Mouse (Mus musculus) MN1 (cell line): Measurements from ENCODE around the gene Wdr62.
"Not testable (repeated sequence)": the region's sequence is repeated elsewhere in the genome, so short reads cannot be mapped to it uniquely, and the experiment has no call there.

Source experiments
- DNase-seq: peaks from one replicate; pipeline ENCODE4 v3.0.0-alpha.2; 2016; ENCODE audit warnings: low spot score

The Wdr62 gene

DNA sequence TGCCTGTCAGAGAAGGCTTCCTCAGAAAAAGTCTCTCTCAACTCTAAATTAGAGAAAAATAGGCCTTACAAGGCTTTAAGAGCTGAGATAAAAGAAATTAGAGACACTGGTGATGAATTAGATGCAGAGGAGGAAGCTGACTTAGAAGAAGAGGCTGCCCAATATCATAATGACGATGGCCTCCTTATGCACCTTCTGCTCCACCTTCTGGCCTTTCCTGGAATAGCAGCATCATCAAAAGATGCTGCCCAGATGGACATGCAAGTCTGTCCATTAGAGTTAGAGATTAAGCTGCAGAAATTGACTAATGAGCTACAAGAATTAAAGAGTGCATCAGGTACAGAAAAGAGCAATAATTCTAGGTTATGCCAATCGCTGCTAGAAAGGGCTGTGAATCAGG, 74.8 kb downstream of the Wdr62 start:
- DNase-seq: peak; percentile 73

DNA sequence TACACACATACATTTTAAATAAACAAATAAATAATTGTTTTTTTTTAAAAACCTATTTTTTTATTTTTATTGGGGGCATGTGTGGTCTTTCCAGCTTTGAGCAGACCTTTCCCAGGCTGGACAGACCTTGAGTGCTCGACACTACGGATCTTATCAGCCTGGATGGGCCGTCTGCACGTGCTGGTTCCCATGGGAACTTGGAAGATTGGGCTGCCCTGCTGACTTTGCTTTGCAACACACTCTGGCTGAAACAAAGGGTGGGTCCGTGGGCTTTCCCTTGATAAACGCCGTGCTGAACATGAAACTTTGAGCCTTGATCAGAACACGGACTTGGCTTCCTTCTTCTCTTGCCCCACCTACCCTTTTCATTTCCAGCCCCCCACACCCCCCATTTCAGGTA, 75.8 kb downstream of the Wdr62 start:
- DNase-seq: peak; percentile 59

DNA sequence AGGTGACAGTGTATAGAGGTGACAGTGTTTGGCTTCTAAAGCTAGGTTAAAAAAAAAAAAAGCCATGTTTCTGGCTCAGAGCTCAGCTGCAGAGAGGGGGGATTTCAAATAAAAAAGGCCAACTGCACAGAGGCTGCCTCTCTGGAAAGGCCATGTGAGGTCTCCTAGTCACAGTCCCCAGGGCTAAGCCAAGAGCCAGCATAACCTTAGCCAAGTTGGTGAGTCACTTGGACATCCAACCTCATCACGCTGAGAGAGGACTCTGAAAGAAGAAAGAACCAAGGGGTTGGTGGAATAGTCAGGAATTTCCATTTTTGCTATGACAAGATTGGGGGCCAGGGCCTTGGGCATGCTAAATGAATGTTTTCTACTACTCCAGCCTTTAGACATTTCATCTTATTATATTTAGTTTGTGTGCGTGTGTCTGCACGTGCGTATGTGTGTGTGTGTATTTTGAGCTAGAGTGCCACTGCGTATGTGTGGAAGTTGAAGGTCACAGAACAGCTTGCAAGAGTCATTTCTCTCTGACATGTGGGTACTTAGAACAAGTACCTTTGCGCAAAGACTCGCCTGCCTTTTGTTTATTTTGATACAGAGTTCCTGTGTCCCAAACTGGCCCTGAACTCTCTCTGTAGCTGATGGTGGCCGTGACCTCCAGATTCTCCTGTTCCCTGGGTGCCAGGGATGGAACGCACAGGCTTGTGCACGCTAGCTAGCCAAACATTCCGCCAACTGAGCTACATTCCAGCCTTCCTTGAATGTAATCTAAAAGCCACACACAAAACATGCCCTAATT, 77.1 kb downstream of the Wdr62 start:
- no peak for DNase-seq

DNA sequence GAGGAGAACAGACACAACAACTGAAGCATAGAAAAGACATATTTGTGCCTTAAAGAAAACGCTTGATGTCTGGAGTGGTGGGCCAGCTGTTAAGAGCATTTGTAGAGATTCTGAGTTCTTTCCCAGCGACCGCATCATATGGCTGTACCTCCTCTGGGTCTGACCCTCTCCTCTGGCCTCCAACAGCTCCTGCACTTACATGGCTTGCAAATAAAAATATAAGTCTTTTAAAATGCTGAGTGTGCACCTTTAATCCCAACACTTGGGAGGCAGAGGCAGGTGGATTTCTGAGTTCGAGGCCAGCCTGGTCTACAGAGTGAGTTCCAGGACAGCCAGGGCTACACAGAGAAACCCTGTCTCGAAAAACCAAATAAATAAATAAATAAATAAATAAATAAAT, 79.6 kb downstream of the Wdr62 start:
- DNase-seq: not testable (repeated sequence)

DNA sequence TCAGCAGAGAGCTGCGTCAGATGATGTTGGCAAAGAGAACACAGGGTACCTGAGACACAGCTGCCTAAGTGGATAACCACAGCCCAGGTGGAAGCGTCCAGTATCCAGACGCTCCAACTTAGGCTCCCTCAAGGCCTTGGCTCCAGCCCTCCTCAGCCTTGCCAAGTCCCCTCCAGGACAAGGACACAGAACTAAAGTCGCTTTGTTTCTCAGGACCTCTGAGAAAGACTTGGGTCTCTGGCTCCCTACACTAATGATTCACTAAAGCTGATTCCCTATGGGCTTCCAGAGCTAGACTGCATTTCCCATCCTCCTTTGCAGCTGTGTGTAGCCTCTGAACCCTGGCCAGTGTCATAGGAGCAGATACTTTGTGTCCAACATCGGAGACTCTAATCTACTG, 80.0 kb downstream of the Wdr62 start:
- no peak for DNase-seq

DNA sequence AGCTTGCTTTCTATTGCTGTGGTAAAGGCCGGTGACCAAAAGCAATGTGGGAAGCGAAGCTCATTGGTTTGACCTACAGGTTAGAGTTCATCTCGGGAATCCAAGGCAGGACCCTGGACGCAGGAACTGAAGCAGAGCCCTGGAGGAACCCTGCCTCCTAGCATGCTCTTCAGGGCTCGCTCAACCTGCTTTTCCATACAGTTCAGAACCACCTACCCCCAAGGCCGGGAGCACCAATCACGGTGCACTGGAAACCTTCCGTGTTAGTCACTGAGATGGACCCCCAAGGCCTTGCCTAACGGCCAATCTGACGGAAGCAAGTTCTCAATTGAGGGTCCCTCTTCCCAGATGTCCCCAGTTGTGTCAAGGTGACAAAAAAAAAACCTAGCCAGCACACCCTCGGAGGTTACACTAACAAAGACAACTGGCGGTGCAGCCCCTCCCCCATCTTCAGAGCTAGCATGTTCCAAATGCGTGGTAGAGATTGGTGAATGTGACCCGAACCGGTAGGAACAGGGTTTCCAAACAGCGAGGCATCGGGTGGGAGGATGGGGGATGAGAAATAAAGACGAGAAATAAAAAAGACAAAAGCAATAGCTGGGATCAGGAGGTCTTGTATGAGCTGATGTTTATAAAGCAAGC, 80.6 kb downstream of the Wdr62 start:
- no peak for DNase-seq

DNA sequence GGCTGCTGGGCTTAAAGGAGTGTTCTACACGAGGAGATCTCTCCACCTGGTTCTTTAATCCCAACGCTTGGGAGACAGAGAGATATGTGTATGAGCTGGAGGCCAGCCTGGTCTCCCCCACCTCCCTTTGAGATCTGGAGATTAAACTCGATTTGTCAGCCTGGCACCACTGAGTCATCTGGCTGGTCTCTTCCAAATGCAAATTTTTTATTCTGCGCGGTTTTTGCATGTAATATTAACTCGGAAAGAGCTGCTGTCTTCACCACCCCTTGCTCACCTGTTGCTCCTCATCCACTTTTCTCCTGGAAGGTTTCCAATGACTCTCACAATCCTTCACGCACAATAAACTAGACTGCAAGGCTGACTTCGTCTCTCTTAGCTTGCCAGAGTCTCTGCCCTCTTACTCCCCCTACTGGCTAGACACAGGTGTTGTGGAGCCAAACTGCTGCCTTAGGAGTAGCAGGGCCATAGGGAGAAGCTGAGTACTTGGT, 81.7 kb downstream of the Wdr62 start, which contains the start of gene Capns1:
Gene Capns1, minus strand, starts transcription at position 331 of the 491 bp plus-strand sequence.
- DNase-seq: peak; percentile 73

DNA sequence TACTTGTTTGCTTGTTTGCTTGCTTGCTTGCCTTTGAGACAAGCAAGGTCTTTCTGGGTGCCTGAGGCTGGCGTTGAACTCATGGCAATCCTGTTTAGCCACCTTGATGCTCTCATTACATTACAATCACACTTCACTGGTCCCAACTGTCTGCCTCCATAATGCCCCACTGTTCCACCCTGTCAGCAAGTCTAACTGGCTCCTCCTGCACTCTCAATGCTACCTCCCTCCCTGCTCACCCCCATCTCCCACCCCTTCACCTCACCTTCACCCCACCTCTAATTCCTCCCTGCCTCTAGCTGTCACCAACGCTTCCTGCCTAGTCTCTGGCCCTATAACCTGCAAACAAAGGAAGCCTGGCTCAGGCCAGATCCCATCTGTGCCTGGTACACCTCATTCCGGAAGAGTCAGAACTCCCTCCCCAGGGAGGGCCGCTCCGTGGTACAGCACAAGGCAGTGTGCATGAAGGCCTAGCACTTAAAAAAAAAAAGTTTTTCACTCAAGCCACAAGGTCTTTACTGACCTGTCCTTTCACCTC, 82.6 kb downstream of the Wdr62 start:
- no peak for DNase-seq

DNA sequence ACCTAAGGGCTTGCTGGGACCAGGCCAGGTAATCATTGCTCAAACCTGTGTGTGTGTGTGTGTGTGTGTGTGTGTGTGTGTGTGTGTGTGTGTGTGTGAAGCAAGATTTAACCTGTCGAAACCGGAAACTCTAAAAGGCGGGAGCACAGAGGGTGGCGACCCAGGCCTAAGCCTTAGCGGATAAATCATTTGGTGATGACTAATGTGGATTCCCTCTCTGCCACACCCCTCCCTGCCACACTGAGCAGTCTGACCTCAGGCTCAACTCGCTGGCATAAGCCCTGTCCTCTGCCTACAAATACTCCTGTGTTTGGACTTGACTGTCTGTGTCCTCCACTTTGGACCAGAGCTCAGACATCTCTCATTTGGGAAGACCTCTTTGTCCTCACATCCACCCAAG, 84.0 kb downstream of the Wdr62 start:
- DNase-seq: peak; percentile 61

DNA sequence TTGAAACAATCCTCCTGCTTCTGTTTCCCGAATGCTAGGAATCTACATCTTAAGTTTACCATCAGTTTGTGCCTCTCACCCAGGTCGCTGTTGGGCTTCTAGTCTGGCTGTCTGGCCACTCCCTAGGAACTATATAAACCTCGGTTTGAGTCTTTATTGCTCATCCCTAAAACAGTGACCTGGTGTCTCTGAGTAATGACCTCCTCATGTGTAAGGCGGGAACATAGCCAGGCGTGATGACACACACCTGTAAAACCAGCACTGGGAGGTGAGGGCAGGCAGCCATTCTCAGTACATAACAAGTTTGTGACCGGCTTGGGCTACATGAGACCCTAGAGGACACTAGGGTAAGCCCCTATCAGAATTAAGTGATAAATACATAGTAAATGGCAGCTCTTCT, 84.8 kb downstream of the Wdr62 start:
- no peak for DNase-seq

DNA sequence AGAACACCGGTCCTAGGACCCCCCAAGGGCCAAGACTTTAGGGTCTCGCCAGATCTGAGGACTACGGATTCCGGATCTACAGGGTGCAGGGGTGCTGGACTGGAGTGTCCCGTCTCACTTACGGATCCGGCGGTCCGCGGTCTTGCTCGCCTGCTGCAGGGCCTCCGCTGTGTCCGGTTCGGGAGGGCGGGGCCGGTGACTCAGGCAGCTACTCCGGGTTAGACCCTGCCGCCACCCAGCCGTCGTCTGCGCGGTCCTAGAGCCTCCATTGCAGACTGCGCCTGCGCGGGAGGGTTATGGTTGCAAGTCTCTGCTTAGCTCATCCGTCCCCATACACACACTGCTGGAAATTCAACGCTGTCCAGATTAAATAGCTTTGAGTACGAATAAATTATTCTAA, 85.3 kb downstream of the Wdr62 start:
- peak; percentile 96 for DNase-seq

DNA sequence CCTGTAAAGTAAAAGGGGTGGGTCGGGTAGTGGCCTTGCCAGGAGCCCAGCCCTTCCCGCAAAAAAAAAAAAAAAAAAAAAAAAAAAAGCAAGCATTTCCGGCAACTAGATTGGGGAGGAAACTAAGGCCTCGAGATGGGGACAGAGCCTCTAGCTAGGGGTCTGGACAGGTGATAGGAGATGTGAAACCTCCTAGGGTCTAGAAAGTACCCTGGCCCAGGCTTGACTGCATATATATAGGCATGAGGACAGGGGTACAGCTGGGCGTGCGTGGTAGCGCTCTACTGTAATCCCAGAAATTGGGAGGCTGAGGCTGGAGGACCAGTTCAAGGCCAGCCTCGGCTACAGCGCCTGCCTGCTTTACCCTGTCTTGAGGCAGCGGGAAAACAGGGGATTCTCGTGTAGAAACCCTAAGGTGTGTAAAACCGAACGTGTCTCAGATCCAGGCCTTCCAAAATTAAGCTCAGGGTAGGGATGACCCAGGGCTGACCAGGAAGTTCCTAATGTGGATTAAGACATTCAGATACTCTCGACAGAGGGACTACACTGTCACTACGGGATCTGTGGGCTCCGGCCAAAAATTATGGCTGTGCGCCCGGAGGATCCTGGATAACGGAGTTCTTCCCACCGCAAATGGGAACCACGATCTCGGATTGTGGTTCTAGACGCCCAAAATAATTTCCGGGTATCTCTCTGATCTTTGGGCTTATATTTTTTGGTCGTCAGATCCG, 86.0 kb downstream of the Wdr62 start:
- peak; percentile 49 for DNase-seq

DNA sequence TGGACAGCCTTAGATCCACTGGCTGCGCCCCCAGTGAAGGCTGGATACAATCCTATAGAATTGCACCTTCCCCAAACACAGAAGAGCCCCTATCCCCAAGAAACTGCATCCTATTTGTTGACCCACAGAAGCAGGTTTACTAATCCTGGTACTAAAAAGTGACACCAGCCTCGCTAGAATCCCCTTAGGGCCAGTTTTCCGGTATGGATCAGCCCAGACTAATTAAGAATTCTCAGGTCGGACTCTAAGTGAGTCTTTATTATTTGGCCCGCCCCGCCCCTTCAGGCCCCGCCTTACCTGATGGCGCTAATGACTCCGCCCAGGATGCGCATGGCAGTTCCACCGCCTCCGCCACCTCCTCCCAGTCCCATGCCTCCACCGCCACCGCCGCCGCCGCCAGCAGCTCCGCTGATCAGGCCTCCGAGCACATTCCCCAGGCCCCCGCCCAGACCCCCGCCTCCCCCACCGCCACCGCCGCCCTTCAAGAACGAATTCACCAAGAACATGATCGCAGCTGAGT, 86.6 kb downstream of the Wdr62 start:
- DNase-seq: peak; percentile 79

DNA sequence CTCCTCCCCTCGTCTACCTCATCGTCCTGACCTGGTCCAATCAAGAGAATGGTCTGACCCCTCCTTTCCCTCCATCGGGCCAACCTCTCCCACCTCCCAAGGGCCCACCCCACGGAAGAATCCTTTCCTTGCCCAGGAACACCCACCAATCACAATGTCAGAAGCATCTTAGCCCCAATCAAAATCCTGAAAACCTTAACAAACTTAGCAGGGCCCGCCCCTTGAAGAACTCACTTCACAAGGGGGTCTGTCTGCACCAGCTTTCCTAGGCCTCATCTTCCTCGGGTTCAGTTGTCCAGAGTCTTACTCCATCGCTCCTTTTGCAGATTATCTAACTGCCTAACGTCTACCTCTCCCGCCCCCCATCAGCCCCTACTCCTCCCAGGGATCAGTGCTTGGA, 87.2 kb downstream of the Wdr62 start:
- no peak for DNase-seq

DNA sequence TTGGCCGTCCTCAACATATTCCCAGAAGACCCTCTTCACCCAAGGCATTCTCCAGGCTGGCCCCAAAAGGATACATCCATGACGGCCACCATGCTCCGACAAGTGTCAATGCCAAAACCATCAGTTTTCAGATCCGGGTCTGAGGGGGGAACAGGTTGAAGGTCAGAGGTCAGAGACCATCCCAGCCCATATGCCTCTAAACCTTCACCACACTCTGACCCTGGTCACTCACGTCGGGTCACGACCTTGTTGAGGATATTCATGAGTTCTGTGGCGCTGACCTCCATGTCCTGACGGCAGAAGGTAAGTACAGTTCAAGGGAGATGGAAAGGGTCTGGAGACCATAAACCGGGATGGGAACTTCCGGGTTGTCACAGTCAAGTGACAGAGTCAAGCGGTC, 88.1 kb downstream of the Wdr62 start:
- no peak for DNase-seq
